ENCODE assay signal across 17 mouse cellular contexts in genomic region chr7:125826887-125827286, GRCm38 (mm10).
DNase-seq lines count a peak whose midpoint lies in the region; ATAC-seq lines count a peak whose summit lies in the region.
"Had no signal": no experiment of that assay in that cellular context is flagged by ENCODE, and none has a peak within 500 bp of the region (broad histone marks: within the 10 kb centered on the region; RNA-seq: fewer than 3 reads in every experiment).

No protein-coding gene starts in this region.

- peaks cover 35% of the 10 kb centered on the region for H3K4me1 ChIP-seq in forebrain, embryonic 10.5 days
- peaks cover 28% of the 10 kb centered on the region for H3K4me1 ChIP-seq in forebrain, embryonic 15.5 days
- peaks cover 38% of the 10 kb centered on the region for H3K4me1 ChIP-seq in embryonic facial prominence, embryonic 15.5 days

- no peak for ATAC-seq in forebrain, embryonic 15.5 days (replicated peaks)
- no peak for ATAC-seq in embryonic facial prominence, embryonic 15.5 days (ENCODE audit: insufficient number of reproducible peaks, low FRiP score, low TSS enrichment, low read depth)
- ATAC-seq: hindbrain, embryonic 16.5 days; intestine, postnatal 0 days; midbrain, embryonic 15.5 days had no signal

- no peak overlapping the region for H3K9ac ChIP-seq in forebrain, embryonic 15.5 days (replicated peaks)
- no peak overlapping the region for H3K9ac ChIP-seq in embryonic facial prominence, embryonic 15.5 days
- H3K9ac ChIP-seq: forebrain, embryonic 12.5 days; midbrain, embryonic 15.5 days had no signal

- no peak overlapping the region for H3K4me3 ChIP-seq in forebrain, embryonic 10.5 days
- H3K4me3 ChIP-seq in forebrain, embryonic 15.5 days: no peak overlapping the region
- no peak overlapping the region for H3K4me3 ChIP-seq in embryonic facial prominence, embryonic 15.5 days (replicated peaks)
- H3K4me3 ChIP-seq: forebrain, embryonic 12.5 days; megakaryocyte, embryonic 14.5 days; midbrain, embryonic 15.5 days had no signal

- peaks cover 6% of the 10 kb centered on the region; the same call in 1 of the 2 replicates for H3K36me3 ChIP-seq in forebrain, embryonic 10.5 days (replicated peaks)
- no peaks in the 10 kb centered on the region for H3K36me3 ChIP-seq in forebrain, embryonic 15.5 days
- H3K36me3 ChIP-seq in embryonic facial prominence, embryonic 15.5 days: no peaks in the 10 kb centered on the region
- H3K36me3 ChIP-seq: midbrain, embryonic 15.5 days had no signal

- H3K27ac ChIP-seq in forebrain, embryonic 10.5 days: 0 out of 2 replicates have a peak overlapping the region, but pooled peaks have one; percentile 48
- H3K27ac ChIP-seq in forebrain, embryonic 15.5 days (replicated peaks): no peak overlapping the region
- H3K27ac ChIP-seq in embryonic facial prominence, embryonic 15.5 days (replicated peaks): peak overlapping the region; percentile 13; the same call in 1 of the 2 replicates
- H3K27ac ChIP-seq: forebrain, embryonic 12.5 days; midbrain, embryonic 15.5 days had no signal

- no peaks in the 10 kb centered on the region for H3K9me3 ChIP-seq in forebrain, embryonic 10.5 days
- H3K9me3 ChIP-seq in forebrain, embryonic 15.5 days: no peaks in the 10 kb centered on the region
- H3K9me3 ChIP-seq in embryonic facial prominence, embryonic 15.5 days (replicated peaks): no peaks in the 10 kb centered on the region
- H3K9me3 ChIP-seq: forebrain, embryonic 12.5 days; megakaryocyte, embryonic 14.5 days; midbrain, embryonic 15.5 days had no signal

- H3K27me3 ChIP-seq in forebrain, embryonic 10.5 days (ENCODE audit: poor library complexity, severe bottlenecking): no peaks in the 10 kb centered on the region
- H3K27me3 ChIP-seq in forebrain, embryonic 15.5 days: no peaks in the 10 kb centered on the region
- no peaks in the 10 kb centered on the region for H3K27me3 ChIP-seq in embryonic facial prominence, embryonic 15.5 days
- H3K27me3 ChIP-seq: forebrain, embryonic 12.5 days; midbrain, embryonic 15.5 days had no signal

- 77% methylated on average over 3 of the region's 3 CpGs for WGBS in forebrain, embryonic 10.5 days
- 72% methylated on average over 3 of the region's 3 CpGs for WGBS in forebrain, embryonic 15.5 days
- WGBS in embryonic facial prominence, embryonic 15.5 days: 43% methylated on average over 3 of the region's 3 CpGs

- H3K4me2 ChIP-seq in forebrain, embryonic 15.5 days (replicated peaks): no peak overlapping the region
- H3K4me2 ChIP-seq in embryonic facial prominence, embryonic 15.5 days (replicated peaks): no peak overlapping the region
- H3K4me2 ChIP-seq: forebrain, embryonic 12.5 days; midbrain, embryonic 15.5 days had no signal

- no peak for DNase-seq in forebrain, embryonic 10.5 days (ENCODE audit: extremely low spot score, low spot score)
- peak; percentile 35 for DNase-seq in kidney, adult 11 months
- DNase-seq in kidney, postnatal 36 days: no peak
- DNase-seq in NIH3T3 (ENCODE audit: low read depth): peak; percentile 71
- no peak for DNase-seq in urinary bladder, postnatal 10 days (ENCODE audit: low spot score)
- DNase-seq in lung, postnatal 14 days: no peak
- DNase-seq: B cell, adult 2 months; cerebellum, adult 2 months; layer of hippocampus, adult 9-11 months; retina, postnatal 1 day had no signal

Comparison
In these comparisons a context has a peak if more than half of its experiments do, and no peak if none do; other contexts are left out.
1. DNase-seq: peak in kidney, adult 11 months (single experiment) and NIH3T3 (single experiment); none in forebrain, embryonic 10.5 days (single experiment), kidney, postnatal 36 days (0 of 2), urinary bladder, postnatal 10 days (single experiment) and lung, postnatal 14 days (single experiment).